Comparison of ENCODE assay signal across 8 mouse cellular contexts in genomic region chr2:165325521-165326303, GRCm38 (mm10). TPM values are rescaled to one million over a fixed set of nuclear protein-coding genes. Genes with fewer than 3 reads are reported as not detected.
DNase-seq lines count a peak whose midpoint lies in the region; ATAC-seq and TF ChIP-seq lines count a peak whose summit lies in the region.

No protein-coding gene starts in this region.

- no peak for DNase-seq in heart, adult 9 months (ENCODE audit: low spot score in 2 of 2)
- DNase-seq in liver, embryonic 13.5 days = no peak
- DNase-seq in right cerebral cortex, postnatal 14 days = no peak
- DNase-seq in retina, embryonic 14.5 days (ENCODE audit: low spot score) = no peak

- H3K27me3 ChIP-seq in heart, embryonic 14.5 days (ENCODE audit: control insufficient read depth, insufficient read depth, low read length) = no peaks in the 10 kb centered on the region
- no peaks in the 10 kb centered on the region for H3K27me3 ChIP-seq in forebrain, embryonic 16.5 days (replicated peaks; ENCODE audit: control insufficient read depth, insufficient read depth, low read length)
- H3K27me3 ChIP-seq in liver, embryonic 13.5 days = no peaks in the 10 kb centered on the region

- peak; percentile 8; the same call in 1 of the 2 replicates for ATAC-seq in heart, embryonic 14.5 days (ENCODE audit: insufficient number of reproducible peaks, insufficient read depth, low FRiP score, low read depth)
- ATAC-seq in forebrain, embryonic 16.5 days = peak; percentile 19
- ATAC-seq in liver, embryonic 13.5 days (ENCODE audit: low read depth) = peak; percentile 20

- WGBS in heart, embryonic 14.5 days = under 1% methylated on average over 29 of the region's 30 CpGs
- under 1% methylated on average over 30 of the region's 30 CpGs for WGBS in forebrain, embryonic 16.5 days
- WGBS in liver, embryonic 13.5 days (ENCODE audit: insufficient replicate concordance) = 4% methylated on average over 29 of the region's 30 CpGs
- WGBS in olfactory bulb, adult 2 months = 1% methylated on average over 30 of the region's 30 CpGs

- peaks cover 2% of the 10 kb centered on the region; the same call in 1 of the 2 replicates for H3K9me3 ChIP-seq in heart, embryonic 14.5 days (ENCODE audit: control insufficient read depth, low read length)
- H3K9me3 ChIP-seq in forebrain, embryonic 16.5 days (ENCODE audit: control insufficient read depth, low read length) = no peaks in the 10 kb centered on the region
- no peaks in the 10 kb centered on the region for H3K9me3 ChIP-seq in liver, embryonic 13.5 days (replicated peaks)

- peak overlapping the region; percentile 68 to 97 for H3K4me3 ChIP-seq in heart, embryonic 14.5 days (ENCODE audit: control insufficient read depth in 1 of 2, insufficient read depth in 1 of 2, low read depth in 1 of 2, low read length in 2 of 2)
- H3K4me3 ChIP-seq in bone marrow macrophage, adult 2 months (ENCODE audit: insufficient read depth, low read length) = peak overlapping the region; percentile 92
- H3K4me3 ChIP-seq in forebrain, embryonic 16.5 days (replicated peaks; ENCODE audit: low read length) = peak overlapping the region; percentile 98
- peak overlapping the region; percentile 92 for H3K4me3 ChIP-seq in liver, embryonic 13.5 days (replicated peaks)
- peak overlapping the region; percentile 68 for H3K4me3 ChIP-seq in olfactory bulb, adult 2 months (ENCODE audit: insufficient read depth, low read depth, low read length)

- peaks cover 24 to 33% of the 10 kb centered on the region in 2 experiments for H3K4me1 ChIP-seq in heart, embryonic 14.5 days (ENCODE audit: control insufficient read depth in 2 of 2, insufficient read depth in 2 of 2, low read length in 2 of 2)
- peaks cover 58% of the 10 kb centered on the region for H3K4me1 ChIP-seq in bone marrow macrophage, adult 2 months (ENCODE audit: control insufficient read depth, insufficient read depth, low read length)
- peaks cover 50% of the 10 kb centered on the region for H3K4me1 ChIP-seq in forebrain, embryonic 16.5 days (replicated peaks; ENCODE audit: control insufficient read depth, insufficient read depth, low read length)
- H3K4me1 ChIP-seq in liver, embryonic 13.5 days (replicated peaks) = peaks cover 83% of the 10 kb centered on the region
- H3K4me1 ChIP-seq in olfactory bulb, adult 2 months (ENCODE audit: control insufficient read depth, insufficient read depth, low read length) = peaks cover 57% of the 10 kb centered on the region

- H3K27ac ChIP-seq in heart, embryonic 14.5 days (replicated peaks in 1 of 2; ENCODE audit: control insufficient read depth in 1 of 2, insufficient read depth in 1 of 2, low read depth in 2 of 2, low read length in 2 of 2) = peak overlapping the region in 1 of 2 experiments; percentile 24; a peak in 1 of 4 replicates
- H3K27ac ChIP-seq in bone marrow macrophage, adult 2 months (ENCODE audit: insufficient read depth, low read depth, low read length) = peak overlapping the region; percentile 11; the same call in 1 of the 2 replicates
- peak overlapping the region; percentile 63 for H3K27ac ChIP-seq in forebrain, embryonic 16.5 days (ENCODE audit: low read length)
- no peak overlapping the region for H3K27ac ChIP-seq in liver, embryonic 13.5 days
- peak overlapping the region; percentile 43 for H3K27ac ChIP-seq in olfactory bulb, adult 2 months (ENCODE audit: insufficient read depth, low read depth, low read length)

- no peaks in the 10 kb centered on the region for H3K36me3 ChIP-seq in heart, embryonic 14.5 days (ENCODE audit: control insufficient read depth, insufficient read depth, low read length)
- H3K36me3 ChIP-seq in forebrain, embryonic 16.5 days (ENCODE audit: control insufficient read depth, insufficient read depth) = no peaks in the 10 kb centered on the region
- no peaks in the 10 kb centered on the region for H3K36me3 ChIP-seq in liver, embryonic 13.5 days

- no peak for TF ChIP-seq POLR2A in bone marrow macrophage, adult 2 months (IDR thresholded peaks at IDR 0.05; ENCODE audit: borderline replicate concordance, low read depth, low read length)
- no peak for TF ChIP-seq POLR2A in olfactory bulb, adult 2 months (IDR thresholded peaks at IDR 0.05; ENCODE audit: insufficient read depth, low read depth, low read length)

- peak overlapping the region; percentile 85 for H3K9ac ChIP-seq in heart, embryonic 14.5 days (ENCODE audit: low read length)
- peak overlapping the region; percentile 91 for H3K9ac ChIP-seq in forebrain, embryonic 16.5 days (replicated peaks; ENCODE audit: low read depth, low read length)
- H3K9ac ChIP-seq in liver, embryonic 13.5 days = peak overlapping the region; percentile 90

- H3K4me2 ChIP-seq in heart, embryonic 14.5 days (ENCODE audit: low read length) = peak overlapping the region; percentile 70
- H3K4me2 ChIP-seq in forebrain, embryonic 16.5 days (ENCODE audit: low read length) = peak overlapping the region; percentile 96
- H3K4me2 ChIP-seq in liver, embryonic 13.5 days = peak overlapping the region; percentile 95

- no peak for TF ChIP-seq CTCF in bone marrow macrophage, adult 2 months (IDR thresholded peaks at IDR 0.05; ENCODE audit: low read depth, low read length)
- no peak for TF ChIP-seq CTCF in olfactory bulb, adult 2 months (IDR thresholded peaks at IDR 0.05; ENCODE audit: insufficient read depth, low read depth, low read length)

RNA-seq across cellular contexts. Expression of gene Elmo2, which starts 0.6 kb away (rescaled TPM):
- polyA plus RNA-seq in heart, embryonic 14.5 days (2014; fragmentation: Nextera tagmentation; extraction: Ambion mirVana) = 40.1 and 44.9 TPM in 2 replicates
- 54.6 and 61.0 TPM in 2 replicates for polyA plus RNA-seq in bone marrow macrophage, adult 2 months (2012; ENCODE audit: insufficient read depth, insufficient read length, missing spikeins)
- 107 and 115 TPM in 2 replicates for polyA plus RNA-seq in forebrain, embryonic 16.5 days (2015; fragmentation: Nextera tagmentation; extraction: Ambion mirVana)
- polyA plus RNA-seq in liver, embryonic 13.5 days (2015; fragmentation: Nextera tagmentation; extraction: Ambion mirVana) = 14.2 and 16.7 TPM in 2 replicates
- 231 TPM in 1 of 2 replicates, not detected in the other for polyA plus RNA-seq in olfactory bulb, adult 2 months (2012; ENCODE audit: insufficient read depth, insufficient read length, low replicate concordance, missing spikeins)

RNA-seq across cellular contexts. Expression of gene Slc35c2, which starts 38.0 kb away (rescaled TPM):
- polyA plus RNA-seq in heart, embryonic 14.5 days (2014; fragmentation: Nextera tagmentation; extraction: Ambion mirVana) = 34.0 and 38.0 TPM in 2 replicates
- 44.6 and 49.8 TPM in 2 replicates for polyA plus RNA-seq in bone marrow macrophage, adult 2 months (2012; ENCODE audit: insufficient read depth, insufficient read length, missing spikeins)
- polyA plus RNA-seq in forebrain, embryonic 16.5 days (2015; fragmentation: Nextera tagmentation; extraction: Ambion mirVana) = 60.3 and 62.4 TPM in 2 replicates
- polyA plus RNA-seq in liver, embryonic 13.5 days (2015; fragmentation: Nextera tagmentation; extraction: Ambion mirVana) = 40.2 and 40.3 TPM in 2 replicates
- polyA plus RNA-seq in olfactory bulb, adult 2 months (2012; ENCODE audit: insufficient read depth, insufficient read length, low replicate concordance, missing spikeins) = not detected in 2 replicates

RNA-seq across cellular contexts. Expression of gene Zfp663, which starts 42.8 kb away (rescaled TPM):
- 0.39 TPM in 1 of 2 replicates, not detected in the other for polyA plus RNA-seq in heart, embryonic 14.5 days (2014; fragmentation: Nextera tagmentation; extraction: Ambion mirVana)
- not detected in 2 replicates for polyA plus RNA-seq in bone marrow macrophage, adult 2 months (2012; ENCODE audit: insufficient read depth, insufficient read length, missing spikeins)
- 6.3 and 6.6 TPM in 2 replicates for polyA plus RNA-seq in forebrain, embryonic 16.5 days (2015; fragmentation: Nextera tagmentation; extraction: Ambion mirVana)
- polyA plus RNA-seq in liver, embryonic 13.5 days (2015; fragmentation: Nextera tagmentation; extraction: Ambion mirVana) = 0.05 and 0.07 TPM in 2 replicates
- not detected in 2 replicates for polyA plus RNA-seq in olfactory bulb, adult 2 months (2012; ENCODE audit: insufficient read depth, insufficient read length, low replicate concordance, missing spikeins)

Comparison
In these comparisons a context has a peak if more than half of its experiments do, and no peak if none do; other contexts are left out.
1. RNA of gene Slc35c2, which starts 38.0 kb away (polyA plus RNA-seq): 60.3 to 62.4 TPM in forebrain, embryonic 16.5 days, 44.6 to 49.8 TPM in bone marrow macrophage, adult 2 months, 40.2 to 40.3 TPM in liver, embryonic 13.5 days and 34.0 to 38.0 TPM in heart, embryonic 14.5 days; not detected in olfactory bulb, adult 2 months; every median in the first group is over 10 times any median in the second.
2. Peak in every context shown above with its lines, with median percentiles within 50 percentile points of each other: ATAC-seq, H3K4me2 ChIP-seq, H3K4me3 ChIP-seq and H3K9ac ChIP-seq.